Mouse (Mus musculus): ENCODE measurements around the gene Mum1. TPM values are rescaled to one million over a fixed set of nuclear protein-coding genes. Genes with fewer than 3 reads are reported as not detected.

Gene Mum1
- total RNA-seq (2023) = 10 to 100 TPM; 76.1 to 76.3 TPM

GRCm38 (mm10) chr10:80226416-80227165 is at the start of gene Mum1:
TSS of gene Mum1 (plus strand) at chr10:80226434.

DNA sequence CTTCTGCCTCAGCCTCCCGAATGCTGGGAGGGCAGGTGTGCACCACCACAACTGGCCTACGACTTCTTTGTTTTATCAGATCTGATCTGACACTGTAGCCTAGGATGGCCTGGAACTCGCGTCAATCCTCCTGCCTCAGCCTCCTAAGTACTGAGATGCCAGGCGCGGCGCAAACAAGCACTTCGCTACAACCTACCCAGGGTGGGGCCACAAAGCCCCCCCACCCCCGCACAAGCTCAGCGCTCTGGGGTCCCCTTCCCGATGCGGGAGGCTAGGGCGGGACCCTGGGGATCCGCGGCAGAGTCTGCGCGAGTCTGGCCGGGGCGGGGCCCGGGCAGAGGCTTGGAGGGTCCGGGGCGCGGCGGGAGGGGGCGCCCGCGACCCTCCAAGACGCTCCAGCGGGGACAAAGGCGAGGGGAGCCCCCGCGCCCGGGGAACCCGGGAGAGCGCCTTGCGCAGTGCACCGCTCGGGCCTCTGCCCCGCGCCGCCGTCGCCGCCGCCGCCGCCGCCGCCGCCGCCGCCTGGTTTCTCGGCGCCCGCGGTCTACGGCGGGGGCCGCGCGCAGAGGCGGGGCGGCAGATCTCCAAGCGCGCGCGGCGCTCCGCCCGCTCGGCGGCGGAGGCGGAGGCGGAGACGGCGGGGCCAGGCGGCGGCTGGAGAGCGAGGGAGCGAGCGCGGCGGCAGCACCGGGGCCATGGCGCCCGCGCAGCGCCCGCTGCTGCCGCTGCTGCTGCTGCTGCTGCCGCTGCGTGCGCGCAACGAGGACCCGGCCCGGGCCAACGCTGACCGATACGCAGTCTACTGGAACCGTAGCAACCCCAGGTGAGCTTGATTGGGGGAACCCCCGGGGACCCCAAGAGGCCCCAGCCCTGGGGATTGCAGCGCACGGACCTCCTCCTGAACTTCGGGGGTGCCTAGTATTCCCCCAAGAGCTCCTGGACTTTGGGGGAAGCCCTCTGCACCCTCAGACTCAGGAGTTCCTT is 46.9 kb upstream of the Mum1 start, which contains the start of gene Efna2:
Gene Efna2, plus strand, starts transcription at position 415 of the 984 bp plus-strand sequence.

DNA sequence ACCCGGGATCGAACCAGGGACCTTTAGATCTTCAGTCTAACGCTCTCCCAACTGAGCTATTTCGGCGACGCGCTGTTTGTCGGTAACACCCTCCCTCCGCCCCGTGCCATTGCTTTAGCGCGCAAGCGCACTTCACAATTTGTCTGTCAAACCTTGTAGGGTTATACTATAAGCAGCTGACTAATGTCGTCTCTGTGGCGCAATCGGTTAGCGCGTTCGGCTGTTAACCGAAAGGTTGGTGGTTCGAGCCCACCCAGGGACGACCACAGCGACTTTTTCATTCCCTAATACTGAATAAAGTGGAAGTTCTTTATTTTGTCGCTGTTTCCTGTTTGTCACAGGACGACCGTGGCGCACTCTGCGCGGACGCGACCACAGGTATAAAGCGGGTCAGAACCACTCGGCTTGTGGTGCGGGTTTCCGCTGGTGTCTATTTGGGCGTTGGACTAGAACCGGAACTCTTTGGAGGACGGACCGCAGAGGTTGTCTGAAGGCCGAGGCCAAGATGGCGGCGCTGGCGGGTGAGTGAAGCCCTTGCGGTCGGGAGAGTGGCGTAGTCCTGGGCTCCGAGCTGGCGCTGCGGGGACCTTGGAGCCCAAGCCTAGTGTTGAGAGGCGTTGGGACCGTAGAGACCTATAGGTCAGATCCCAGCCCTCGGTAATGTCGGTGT is 22.9 kb downstream of the Mum1 start, which contains the start of gene Ndufs7:
Gene Ndufs7, plus strand, starts transcription at position 151 of the 670 bp plus-strand sequence.

DNA sequence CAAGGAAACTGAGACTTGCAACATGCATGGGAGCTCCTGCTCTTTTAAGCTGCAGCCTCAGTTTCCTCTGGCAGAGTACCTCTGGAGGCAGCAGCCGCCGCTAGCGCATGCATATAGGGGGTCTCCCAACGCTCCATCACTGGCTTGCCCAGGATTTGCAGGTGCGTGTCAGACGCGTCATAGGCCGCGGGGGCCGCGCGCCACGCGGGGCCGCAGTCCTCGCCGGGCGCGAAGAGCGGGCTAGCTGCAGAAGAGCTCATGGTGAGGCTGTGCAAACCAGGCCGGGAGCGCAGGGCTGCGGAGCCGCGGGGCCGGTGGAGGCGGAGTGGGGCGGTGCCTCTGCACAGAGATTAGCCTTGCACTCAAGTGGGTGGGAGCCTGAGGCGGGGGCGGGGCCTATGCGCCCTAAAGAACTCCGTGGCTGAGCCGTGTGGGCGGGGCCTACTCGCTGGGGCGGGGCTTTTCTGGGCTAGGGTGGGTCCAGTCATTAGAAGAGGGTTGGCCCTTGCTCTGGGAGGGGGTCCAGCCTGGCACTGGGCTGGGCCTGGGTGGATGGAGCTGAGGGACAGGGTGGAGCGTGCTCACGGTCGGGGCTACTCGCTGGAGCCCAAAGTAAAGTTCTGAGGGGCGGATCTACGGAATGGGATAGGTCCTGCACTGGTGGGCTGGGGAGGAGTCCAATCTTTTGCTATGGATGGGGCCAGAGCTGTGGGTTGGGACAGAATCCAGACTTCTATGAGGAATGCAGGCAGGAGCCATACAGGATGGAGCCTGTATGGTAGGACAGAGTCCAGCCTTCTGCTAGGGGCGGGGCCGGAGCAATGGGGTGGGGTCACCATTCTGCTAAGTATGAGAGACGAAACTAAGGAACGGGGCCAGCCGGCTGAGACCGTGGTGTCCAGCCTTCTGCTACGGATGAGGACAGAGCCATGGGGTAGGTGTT is 34.7 kb downstream of the Mum1 start, which contains the start of the genes Gamt and Dazap1:
Gene Gamt, minus strand, starts transcription at position 371 of the 943 bp plus-strand sequence.
Gene Dazap1, plus strand, starts transcription at position 845 of the 943 bp plus-strand sequence.

GRCm38 (mm10) chr10:80292251-80293146 is 66.3 kb downstream of the Mum1 start, which contains the start of gene Rps15:
TSS of gene Rps15 (plus strand) at chr10:80292453.

Other genes starting within 250 kb of the Mum1 start
- 100 to 1,000 TPM; 152 to 155 TPM for gene Tmem259, start 242.1 kb upstream of the Mum1 start, total RNA-seq (2023)
- gene Cnn2, start 237.8 kb upstream of the Mum1 start, total RNA-seq (2023) = 100 to 1,000 TPM; 509 to 532 TPM
- gene Abca7, start 229.9 kb upstream of the Mum1 start, total RNA-seq (2023) = 10 to 100 TPM; 75.4 to 82.6 TPM
- gene Arhgap45, start 209.8 kb upstream of the Mum1 start, total RNA-seq (2023) = 100 to 1,000 TPM; 853 to 885 TPM
- gene Polr2e, start 186.6 kb upstream of the Mum1 start, total RNA-seq (2023) = 10 to 100 TPM; 71.1 to 85.2 TPM
- 100 to 1,000 TPM; 155 to 180 TPM for gene Gpx4, start 179.3 kb upstream of the Mum1 start, total RNA-seq (2023)
- gene Sbno2, start 120.9 kb upstream of the Mum1 start, total RNA-seq (2023) = 10 to 100 TPM; 97.7 to 98.5 TPM
- gene Stk11, start 110.6 kb upstream of the Mum1 start, total RNA-seq (2023) = 100 to 1,000 TPM; 136 to 156 TPM
- gene Atp5d, start 87.8 kb upstream of the Mum1 start, total RNA-seq (2023) = 100 to 1,000 TPM; 157 to 178 TPM
- 10 to 100 TPM; 28.2 to 29.0 TPM for gene Cbarp, start 85.6 kb upstream of the Mum1 start, total RNA-seq (2023)
- gene Midn, start 78.2 kb upstream of the Mum1 start, total RNA-seq (2023) = 100 to 1,000 TPM; 102 to 113 TPM
- 100 to 1,000 TPM; 113 to 134 TPM for gene Cirbp, start 60.4 kb upstream of the Mum1 start, total RNA-seq (2023)
- gene 1600002K03Rik, start 53.5 kb upstream of the Mum1 start, total RNA-seq (2023) = 10 to 100 TPM; 15.1 to 16.3 TPM
- under 1 TPM; 0.27 to 0.41 TPM for gene Efna2, start 47.0 kb upstream of the Mum1 start, total RNA-seq (2023)
- 100 to 1,000 TPM in 1 of 2 experiments, 10 to 100 TPM in 1; 99.2 to 104 TPM for gene Ndufs7, start 22.7 kb downstream of the Mum1 start, total RNA-seq (2023)
- not detected for gene Gamt, start 34.6 kb downstream of the Mum1 start, total RNA-seq (2023)
- gene Dazap1, start 35.1 kb downstream of the Mum1 start, total RNA-seq (2023) = 100 to 1,000 TPM; 175 to 182 TPM
- gene Rps15, start 66.0 kb downstream of the Mum1 start, total RNA-seq (2023) = 1,000 to 10,000 TPM; 3,585 to 3,724 TPM
- 1 to 10 TPM in 1 of 2 experiments, under 1 TPM in 1; 0.09 to 1.0 TPM for gene Apc2, start 69.5 kb downstream of the Mum1 start, total RNA-seq (2023)
- gene 2310011J03Rik, start 94.1 kb downstream of the Mum1 start, total RNA-seq (2023) = 10 to 100 TPM; 25.0 to 28.7 TPM
- 1 to 10 TPM; 2.9 to 3.1 TPM for gene Pcsk4, start 103.1 kb downstream of the Mum1 start, total RNA-seq (2023)
- gene Reep6, start 103.5 kb downstream of the Mum1 start, total RNA-seq (2023) = under 1 TPM in 1 of 2 experiments, not detected in 1; 0.90 TPM
- not detected for gene Adamtsl5, start 122.0 kb downstream of the Mum1 start, total RNA-seq (2023)
- gene Plk5, start 130.0 kb downstream of the Mum1 start, total RNA-seq (2023) = not detected
- 1 to 10 TPM; 8.0 to 8.7 TPM for gene Mex3d, start 161.2 kb downstream of the Mum1 start, total RNA-seq (2023)
- gene Mbd3, start 173.1 kb downstream of the Mum1 start, total RNA-seq (2023) = 100 to 1,000 TPM; 107 to 120 TPM
- 10 to 100 TPM; 63.7 to 70.9 TPM for gene Uqcr11, start 180.4 kb downstream of the Mum1 start, total RNA-seq (2023)
- gene Tcf3, start 207.2 kb downstream of the Mum1 start, total RNA-seq (2023) = 10 to 100 TPM; 98.1 to 99.2 TPM

Data from T-cell, adult 66 days (primary cell).